Mouse (Mus musculus) ES-Bruce4 (cell line): Measurements from ENCODE around the gene Gm9758. TPM values are rescaled to one million over a fixed set of nuclear protein-coding genes. Genes with fewer than 3 reads are reported as not detected.
"Not testable (repeated sequence)": the region's sequence is repeated elsewhere in the genome, so short reads cannot be mapped to it uniquely, and the experiment has no call there.

Experiments used
- H3K27ac ChIP-seq: 2 replicates; pipeline ENCODE4 v1.5.1; 2012; ENCODE audit warnings: low read length, inconsistent platforms; ENCODE audit not compliant: insufficient read depth
- H3K27me3 ChIP-seq: 2 replicates; pipeline ENCODE4 v1.6.1; 2012; ENCODE audit warnings: mild to moderate bottlenecking, low read length, inconsistent platforms; ENCODE audit not compliant: control insufficient read depth, poor library complexity, insufficient read depth, severe bottlenecking
- H3K36me3 ChIP-seq: 2 replicates; pipeline ENCODE4 v1.6.1; 2012; ENCODE audit warnings: inconsistent platforms, mild to moderate bottlenecking, low read length, moderate library complexity; ENCODE audit not compliant: control insufficient read depth, poor library complexity, insufficient read depth, severe bottlenecking
- H3K4me1 ChIP-seq: one replicate; pipeline ENCODE4 v1.8.1; 2011; ENCODE audit warnings: low read length; ENCODE audit not compliant: control insufficient read depth, insufficient read depth
- H3K4me3 ChIP-seq: 2 replicates; pipeline ENCODE4 v1.5.1; 2011; ENCODE audit warnings: low read depth, mild to moderate bottlenecking, low read length
- H3K9ac ChIP-seq: 2 replicates; pipeline ENCODE4 v1.6.1; 2012; ENCODE audit warnings: low read depth, mild to moderate bottlenecking, inconsistent platforms; ENCODE audit not compliant: poor library complexity, severe bottlenecking
- H3K9me3 ChIP-seq: replicated peaks from 2 replicates; pipeline ENCODE4 v1.6.1; 2012; ENCODE audit warnings: mild to moderate bottlenecking, low read length, inconsistent platforms; ENCODE audit not compliant: control insufficient read depth, poor library complexity, insufficient read depth, severe bottlenecking
- CTCF ChIP-seq: IDR thresholded peaks from one replicate; pipeline ENCODE4 v1.8.1; 2011; ENCODE audit warnings: low read depth, low read length
- EP300 ChIP-seq: IDR thresholded peaks from 2 replicates; pipeline ENCODE4 v1.6.1; 2011; ENCODE audit warnings: low read depth, low read length; ENCODE audit not compliant: insufficient read depth
- POLR2A ChIP-seq: IDR thresholded peaks from one replicate; pipeline ENCODE4 v1.8.1; 2011; ENCODE audit warnings: low read length; ENCODE audit not compliant: insufficient read depth
- polyA plus RNA-seq: library from polyadenylated mRNA; stranded (reverse); fragments of >200 nt; gene quantifications from 2 replicates; pipeline ENCODE4 v1.2.4, GENCODE M21; 2011; ENCODE audit warnings: low read depth; ENCODE audit not compliant: missing spikeins, insufficient read depth, insufficient read length

The Gm9758 gene
- polyA plus RNA-seq, 1 experiment = not detected

GRCm38 (mm10) chr5:14941043-14941442 is 26.3 kb upstream of the Gm9758 start:
- H3K27ac ChIP-seq, H3K4me3 ChIP-seq, H3K9ac ChIP-seq, H3K27me3 ChIP-seq, H3K9me3 ChIP-seq, H3K36me3 ChIP-seq, H3K4me1 ChIP-seq: not testable (repeated sequence)

GRCm38 (mm10) chr5:14938329-14938728 is 23.6 kb upstream of the Gm9758 start, which contains the start of gene Speer4e:
Gene Speer4e, minus strand, starts transcription at chr5:14938429.
- not testable (repeated sequence) for H3K4me1 ChIP-seq, H3K9me3 ChIP-seq, H3K27me3 ChIP-seq, H3K9ac ChIP-seq, H3K4me3 ChIP-seq, H3K36me3 ChIP-seq, H3K27ac ChIP-seq

GRCm38 (mm10) chr5:14933721-14934120 is 19.0 kb upstream of the Gm9758 start:
- H3K27me3 ChIP-seq, H3K4me1 ChIP-seq, H3K4me3 ChIP-seq, H3K27ac ChIP-seq, H3K9me3 ChIP-seq, H3K9ac ChIP-seq, H3K36me3 ChIP-seq: not testable (repeated sequence)

GRCm38 (mm10) chr5:14927047-14927446 is 12.3 kb upstream of the Gm9758 start:
- not testable (repeated sequence) for H3K9me3 ChIP-seq, H3K9ac ChIP-seq, H3K27me3 ChIP-seq, H3K4me3 ChIP-seq, H3K4me1 ChIP-seq, H3K27ac ChIP-seq, H3K36me3 ChIP-seq

- H3K4me3 ChIP-seq, H3K27me3 ChIP-seq, H3K9ac ChIP-seq, H3K27ac ChIP-seq, H3K9me3 ChIP-seq, H3K36me3 ChIP-seq, H3K4me1 ChIP-seq: not testable (repeated sequence)
These were observed 338 bp downstream of the Gm9758 start for GRCm38 (mm10) chr5:14914361-14914760.

GRCm38 (mm10) chr5:14903539-14903938 is 11.2 kb downstream of the Gm9758 start:
- H3K9me3 ChIP-seq, H3K4me3 ChIP-seq, H3K27me3 ChIP-seq, H3K27ac ChIP-seq, H3K4me1 ChIP-seq, H3K36me3 ChIP-seq, H3K9ac ChIP-seq: not testable (repeated sequence)

- Histone ChIP-seq H3K9ac (no peak overlapping the region), H3K36me3 (no peaks in the 10 kb centered on the region), H3K27ac (no peak overlapping the region), H3K27me3 (no peaks in the 10 kb centered on the region), H3K4me1 (no peaks in the 10 kb centered on the region), H3K4me3 (no peak overlapping the region), H3K9me3 (peaks cover 14% of the 10 kb centered on the region)
- no peak for TF ChIP-seq CTCF
- no peak for TF ChIP-seq POLR2A
- TF ChIP-seq EP300 = no peak
These were observed 22.5 kb downstream of the Gm9758 start for GRCm38 (mm10) chr5:14892242-14892641.

GRCm38 (mm10) chr5:14885291-14885690 is 29.4 kb downstream of the Gm9758 start:
- not testable (repeated sequence) for H3K9ac ChIP-seq, H3K4me3 ChIP-seq, H3K27me3 ChIP-seq, H3K4me1 ChIP-seq, H3K9me3 ChIP-seq, H3K27ac ChIP-seq, H3K36me3 ChIP-seq
